Mouse (Mus musculus) olfactory bulb, adult 2 months (tissue): Measurements from ENCODE around the gene Aldh3b2.

ENCODE experiments used
- CTCF ChIP-seq: fragments of 200-500 bp; IDR thresholded peaks from 2 replicates; pipeline ENCODE4 v1.5.1; 2012; ENCODE audit warnings: low read depth, mild to moderate bottlenecking, low read length, moderate library complexity; ENCODE audit not compliant: insufficient read depth
- POLR2A ChIP-seq: fragments of 200-500 bp; IDR thresholded peaks from 2 replicates; pipeline ENCODE4 v1.6.1; 2012; ENCODE audit warnings: mild to moderate bottlenecking, low read depth, low read length, moderate library complexity; ENCODE audit not compliant: insufficient read depth

DNA sequence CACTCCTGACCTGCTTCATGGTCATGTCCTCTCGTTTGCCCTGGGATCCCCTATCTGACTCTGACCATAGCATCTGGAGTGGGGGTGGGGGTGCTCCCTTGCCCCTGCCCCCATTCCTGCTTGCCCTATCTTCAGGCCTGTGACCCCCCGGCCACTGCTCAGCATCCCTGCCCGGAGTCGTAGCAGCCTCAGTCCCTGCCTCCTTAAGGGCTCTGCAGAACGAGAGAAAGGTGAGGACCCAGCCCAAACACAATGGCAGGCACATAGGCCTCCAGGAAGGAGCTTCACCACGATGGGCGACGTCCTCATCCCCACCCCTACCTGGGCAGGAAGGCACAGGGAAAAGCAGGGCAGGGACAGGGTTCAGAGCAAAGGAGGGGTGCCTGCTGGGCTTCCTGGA lies 26.2 kb downstream of the Aldh3b2 start:
- no peak for TF ChIP-seq CTCF
- no peak for TF ChIP-seq POLR2A
